Mouse (Mus musculus) forebrain, embryonic 13.5 days (tissue): ENCODE measurements around the gene Cfap20. TPM values are rescaled to one million over a fixed set of nuclear protein-coding genes. Genes with fewer than 3 reads are reported as not detected.

ENCODE experiments used
- ATAC-seq: fragments of 200-750 bp; cut with Nextera tagmentation; 2 replicates; pipeline ENCODE4 v1.8.0; 2017
- H3K27ac ChIP-seq: fragments of 300-500 bp; sonication (generic); 2 replicates; pipeline ENCODE4 v1.5.1; 2015; ENCODE audit warnings: inconsistent platforms, mild to moderate bottlenecking, moderate library complexity
- H3K27me3 ChIP-seq: fragments of 300-500 bp; sonication (generic); 2 replicates; pipeline ENCODE4 v1.6.1; 2015; ENCODE audit warnings: mild to moderate bottlenecking, inconsistent platforms
- H3K36me3 ChIP-seq: fragments of 300-500 bp; sonication (generic); 2 replicates; pipeline ENCODE4 v1.6.1; 2015; ENCODE audit warnings: mild to moderate bottlenecking, inconsistent platforms; ENCODE audit not compliant: poor library complexity, severe bottlenecking
- H3K4me1 ChIP-seq: fragments of 300-500 bp; sonication (generic); 2 replicates; pipeline ENCODE4 v1.6.1; 2015; ENCODE audit warnings: inconsistent platforms
- H3K4me2 ChIP-seq: fragments of 300-500 bp; sonication (generic); 2 replicates; pipeline ENCODE4 v1.6.1; 2015; ENCODE audit warnings: inconsistent platforms, mild to moderate bottlenecking, moderate library complexity
- H3K4me3 ChIP-seq: fragments of 300-500 bp; sonication (generic); 2 replicates; pipeline ENCODE4 v1.5.1; 2015; ENCODE audit warnings: mild to moderate bottlenecking, inconsistent platforms
- H3K9ac ChIP-seq: fragments of 300-500 bp; sonication (generic); 2 replicates; pipeline ENCODE4 v1.6.1; 2015; ENCODE audit warnings: mild to moderate bottlenecking, inconsistent platforms
- H3K9me3 ChIP-seq: fragments of 300-500 bp; sonication (generic); replicated peaks from 2 replicates; pipeline ENCODE4 v1.6.1; 2016; ENCODE audit warnings: inconsistent platforms
- WGBS: fragments of 180-500 bp; shearing (Covaris S2); methylation state at CpG from one replicate; pipeline ENCODE4 v1.1.7; 2015; 5-methylcytosine and 5-hydroxymethylcytosine counted together
- polyA plus RNA-seq: library from polyadenylated mRNA; unstranded; fragments of >200 nt; fragmentation: Nextera tagmentation; extraction: Ambion mirVana; gene quantifications from 2 replicates; pipeline ENCODE4 v1.2.1, GENCODE M21; 2015

Gene Cfap20
- polyA plus RNA-seq, 1 experiment from 2014 or later, result 144 TPM

DNA sequence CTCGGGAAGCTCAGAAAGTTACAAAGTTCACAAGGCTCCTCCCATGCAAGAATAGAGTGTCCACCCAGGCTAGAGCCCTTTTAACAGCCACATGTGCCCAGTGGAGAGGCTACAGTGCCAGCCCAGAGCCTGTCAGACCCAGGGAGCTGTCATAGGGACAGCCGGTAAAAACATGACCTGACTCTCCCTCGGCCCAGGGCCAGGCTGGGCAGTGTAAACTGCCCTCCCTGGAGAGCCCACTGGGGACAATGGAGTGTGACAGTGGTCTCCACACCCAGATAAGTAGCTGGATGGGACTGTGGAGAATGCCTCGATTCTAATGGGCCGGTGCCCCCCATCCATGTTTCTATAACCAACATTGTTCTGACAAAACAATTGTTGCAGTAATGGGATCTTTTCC lies 25.2 kb downstream of the Cfap20 start:
- H3K9ac ChIP-seq, result no peak overlapping the region
- H3K9me3 ChIP-seq, result no peaks in the 10 kb centered on the region
- ATAC-seq, result no peak
- no peak overlapping the region for H3K4me2 ChIP-seq
- H3K36me3 ChIP-seq, result no peaks in the 10 kb centered on the region
- WGBS, result 86% methylated on average over 5 of the region's 5 CpGs
- no peak overlapping the region for H3K27ac ChIP-seq
- no peaks in the 10 kb centered on the region for H3K27me3 ChIP-seq
- H3K4me1 ChIP-seq, result peaks cover 7% of the 10 kb centered on the region
- no peak overlapping the region for H3K4me3 ChIP-seq

DNA sequence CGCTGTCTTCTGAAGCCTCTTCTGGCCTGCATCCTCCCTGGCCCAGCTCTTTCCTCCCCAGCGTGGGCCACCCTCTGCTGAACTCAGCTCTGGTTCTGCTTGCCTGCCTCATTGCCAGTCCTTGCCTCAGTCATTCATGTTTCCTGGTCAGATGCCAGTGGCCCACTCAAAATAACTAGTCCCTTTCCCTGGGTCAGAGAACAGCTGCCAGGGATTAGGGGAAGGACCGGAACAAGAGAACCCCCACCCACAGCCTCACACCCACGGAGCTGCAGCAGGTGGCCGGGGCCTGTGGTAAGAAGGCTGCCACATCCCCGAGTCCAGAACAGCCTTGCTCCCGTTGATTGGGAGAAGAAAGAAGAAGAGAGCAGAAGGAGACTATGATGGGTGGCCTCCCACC lies 33.6 kb downstream of the Cfap20 start:
- Histone ChIP-seq H3K9ac (no peak overlapping the region), H3K9me3 (no peaks in the 10 kb centered on the region), H3K36me3 (no peaks in the 10 kb centered on the region), H3K4me2 (no peak overlapping the region), H3K27me3 (no peaks in the 10 kb centered on the region), H3K27ac (no peak overlapping the region), H3K4me3 (no peak overlapping the region), H3K4me1 (peaks cover 8% of the 10 kb centered on the region)
- WGBS, result 82% methylated on average over 7 of the region's 7 CpGs
- no peak for ATAC-seq

DNA sequence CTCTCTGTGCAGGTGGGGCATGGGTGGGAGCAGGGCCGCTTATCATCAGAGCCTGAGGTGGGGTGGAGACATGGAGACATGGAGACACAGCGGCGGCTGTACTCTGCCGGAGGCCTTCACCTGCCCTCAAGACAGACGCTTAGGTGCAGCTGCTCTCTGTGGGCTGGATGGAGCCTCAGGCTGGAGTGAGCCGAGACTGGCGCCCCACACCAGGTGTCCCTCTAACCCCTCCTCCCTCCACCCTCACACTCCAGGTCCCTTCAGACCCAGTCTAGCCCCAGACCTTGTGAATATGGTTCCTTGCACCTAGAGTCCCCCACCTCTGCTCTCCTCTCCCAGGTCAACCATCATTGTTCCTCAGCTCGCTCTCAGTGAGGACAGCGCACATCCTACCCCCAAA lies 35.5 kb downstream of the Cfap20 start:
- no peaks in the 10 kb centered on the region for H3K9me3 ChIP-seq
- ATAC-seq, result 0 out of 2 replicates have a peak, but pooled peaks have one; percentile 6
- no peak overlapping the region for H3K27ac ChIP-seq
- H3K4me3 ChIP-seq, result no peak overlapping the region
- 84% methylated on average over 9 of the region's 9 CpGs for WGBS
- peaks cover 8% of the 10 kb centered on the region for H3K4me1 ChIP-seq
- H3K9ac ChIP-seq, result no peak overlapping the region
- H3K36me3 ChIP-seq, result no peaks in the 10 kb centered on the region
- no peaks in the 10 kb centered on the region for H3K27me3 ChIP-seq
- H3K4me2 ChIP-seq, result no peak overlapping the region

DNA sequence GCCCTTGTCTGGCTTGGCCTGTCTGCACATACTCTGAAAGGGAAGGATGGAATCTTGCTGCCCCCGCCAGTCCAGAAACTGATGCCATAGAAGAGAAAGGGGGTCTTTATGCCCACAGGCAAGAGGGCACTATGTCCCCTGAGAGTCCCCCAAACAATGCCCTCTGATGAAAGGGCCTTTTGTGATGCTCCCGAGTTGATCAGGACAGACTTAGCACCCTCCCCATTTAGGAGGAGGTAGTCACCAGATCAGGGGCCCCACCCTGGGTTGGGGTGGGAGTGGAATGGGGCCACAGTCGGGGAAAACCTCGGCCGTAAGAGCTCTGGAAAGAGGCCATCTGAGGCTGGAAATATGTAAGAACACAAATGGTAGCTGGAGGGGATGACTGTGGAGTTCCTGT lies 37.5 kb downstream of the Cfap20 start:
- H3K9ac ChIP-seq, result no peak overlapping the region
- H3K4me3 ChIP-seq, result no peak overlapping the region
- no peaks in the 10 kb centered on the region for H3K27me3 ChIP-seq
- no peak overlapping the region for H3K4me2 ChIP-seq
- no peaks in the 10 kb centered on the region for H3K36me3 ChIP-seq
- H3K27ac ChIP-seq, result 0 out of 2 replicates have a peak overlapping the region, but pooled peaks have one; percentile 25
- WGBS, result 33% methylated on average over 5 of the region's 5 CpGs
- peaks cover 8% of the 10 kb centered on the region for H3K4me1 ChIP-seq
- H3K9me3 ChIP-seq, result no peaks in the 10 kb centered on the region
- ATAC-seq, result no peak

DNA sequence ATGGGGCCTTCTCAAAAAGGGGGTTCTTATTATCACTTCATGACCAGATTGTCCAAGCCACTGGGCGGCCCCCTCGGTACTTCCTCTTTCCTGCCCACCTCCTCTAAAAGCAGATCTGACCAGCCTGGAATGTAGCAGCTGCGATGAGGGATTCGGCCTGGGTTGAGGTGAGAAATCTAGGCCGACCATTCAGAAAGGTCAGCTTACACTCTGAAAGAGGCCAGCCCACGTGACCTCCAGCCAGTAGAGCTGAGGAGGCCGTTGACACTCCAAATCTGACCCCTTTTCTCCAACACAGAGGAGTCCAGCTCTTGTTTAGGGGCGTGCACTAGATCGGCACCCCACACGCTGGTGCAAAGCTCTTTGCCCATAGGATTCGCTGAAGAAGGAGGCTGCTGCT lies 37.9 kb downstream of the Cfap20 start:
- no peak for ATAC-seq
- Histone ChIP-seq H3K9ac (no peak overlapping the region), H3K27me3 (no peaks in the 10 kb centered on the region), H3K9me3 (no peaks in the 10 kb centered on the region), H3K27ac (0 out of 2 replicates have a peak overlapping the region, but pooled peaks have one; percentile 25), H3K4me1 (peaks cover 8% of the 10 kb centered on the region), H3K4me2 (no peak overlapping the region), H3K4me3 (no peak overlapping the region), H3K36me3 (no peaks in the 10 kb centered on the region)
- WGBS, result 74% methylated on average over 11 of the region's 11 CpGs

DNA sequence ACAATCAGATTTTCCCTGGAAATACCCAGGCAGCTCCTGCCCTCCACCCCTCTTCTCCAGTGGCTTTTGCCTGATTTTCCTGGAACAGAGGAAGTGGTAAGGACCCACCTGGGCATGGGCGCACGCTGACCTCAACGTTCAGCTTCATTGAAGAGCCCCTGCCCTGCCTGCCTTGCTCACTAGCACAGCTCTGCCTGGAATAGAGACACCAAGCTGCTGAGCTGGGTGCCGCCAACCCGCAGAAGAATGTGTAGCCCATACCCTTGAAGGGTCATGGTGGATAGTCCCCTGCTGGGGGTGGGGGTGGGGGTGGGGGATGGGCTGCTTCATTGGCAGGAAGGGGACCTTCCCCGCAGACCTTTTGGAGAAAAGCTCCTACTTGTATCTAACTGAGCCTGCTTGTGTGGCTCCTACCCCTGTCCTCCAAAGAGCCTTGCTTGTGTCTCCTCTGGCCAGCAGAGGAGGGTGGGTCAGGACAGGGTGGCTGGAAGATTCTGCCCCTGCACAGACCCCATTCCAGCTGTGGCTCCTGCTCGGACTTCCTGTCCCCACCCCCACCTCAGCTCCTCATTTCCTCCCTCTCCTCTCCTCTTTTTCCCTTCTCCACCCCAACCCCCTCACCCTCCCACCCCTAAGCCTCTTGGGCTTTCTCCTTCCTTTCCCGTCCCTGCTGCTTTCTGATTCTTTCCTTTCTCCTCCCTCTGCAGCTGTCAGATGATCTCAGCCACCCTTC lies 39.3 kb downstream of the Cfap20 start:
- H3K4me2 ChIP-seq, result no peak overlapping the region
- 54% methylated on average over 8 of the region's 8 CpGs for WGBS
- H3K27ac ChIP-seq, result no peak overlapping the region
- no peak for ATAC-seq
- H3K36me3 ChIP-seq, result no peaks in the 10 kb centered on the region
- H3K9me3 ChIP-seq, result no peaks in the 10 kb centered on the region
- peaks cover 8% of the 10 kb centered on the region for H3K4me1 ChIP-seq
- H3K27me3 ChIP-seq, result no peaks in the 10 kb centered on the region
- H3K4me3 ChIP-seq, result no peak overlapping the region
- H3K9ac ChIP-seq, result no peak overlapping the region

DNA sequence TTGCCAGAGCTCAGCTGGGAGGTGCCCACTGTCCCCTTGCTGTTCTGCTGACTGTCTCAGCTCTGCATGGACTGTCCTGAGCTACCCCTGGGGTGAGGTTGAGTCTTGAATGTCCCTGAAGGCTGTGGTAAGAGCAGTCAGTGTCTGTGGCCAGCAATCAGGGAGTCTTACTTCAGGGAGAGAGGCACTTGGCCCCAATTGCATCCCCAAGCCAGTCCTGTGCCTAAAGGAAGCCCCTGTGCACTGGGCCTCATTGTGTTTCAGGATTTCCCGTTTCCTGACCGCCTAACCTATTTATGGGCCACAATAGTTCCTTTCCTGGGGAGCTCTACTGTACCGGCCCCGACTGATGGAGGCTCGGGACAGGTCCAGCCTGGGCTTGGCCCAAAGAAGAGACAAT lies 42.1 kb downstream of the Cfap20 start:
- H3K27me3 ChIP-seq, result no peaks in the 10 kb centered on the region
- no peak overlapping the region for H3K4me2 ChIP-seq
- H3K4me1 ChIP-seq, result peaks cover 8% of the 10 kb centered on the region
- WGBS, result 68% methylated on average over 5 of the region's 5 CpGs
- no peak overlapping the region for H3K27ac ChIP-seq
- H3K36me3 ChIP-seq, result no peaks in the 10 kb centered on the region
- H3K4me3 ChIP-seq, result no peak overlapping the region
- H3K9ac ChIP-seq, result no peak overlapping the region
- no peak for ATAC-seq
- no peaks in the 10 kb centered on the region for H3K9me3 ChIP-seq

DNA sequence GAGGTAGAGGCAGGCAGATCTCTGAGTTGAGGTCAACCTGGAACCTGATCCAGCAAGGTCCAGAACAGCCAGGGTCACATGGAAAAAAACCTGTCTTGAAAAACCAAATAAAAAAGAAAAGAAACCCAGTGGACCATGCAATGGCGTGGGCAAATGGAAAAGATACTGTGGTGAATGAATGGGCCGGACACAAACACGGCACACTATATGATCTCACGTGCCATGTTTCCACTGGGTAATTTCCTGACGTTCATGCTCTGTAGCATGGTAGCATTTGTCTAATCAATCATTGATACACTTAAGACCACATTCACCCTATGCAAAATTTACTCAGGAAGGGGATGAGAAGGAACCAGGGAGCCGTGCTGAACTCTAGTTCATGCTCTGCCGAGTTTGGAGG lies 43.6 kb downstream of the Cfap20 start:
- Histone ChIP-seq H3K27ac (no peak overlapping the region), H3K9ac (no peak overlapping the region), H3K9me3 (no peaks in the 10 kb centered on the region), H3K4me2 (no peak overlapping the region), H3K36me3 (no peaks in the 10 kb centered on the region), H3K27me3 (no peaks in the 10 kb centered on the region), H3K4me1 (no peaks in the 10 kb centered on the region), H3K4me3 (no peak overlapping the region)
- ATAC-seq, result no peak
- 81% methylated on average over 7 of the region's 7 CpGs for WGBS

DNA sequence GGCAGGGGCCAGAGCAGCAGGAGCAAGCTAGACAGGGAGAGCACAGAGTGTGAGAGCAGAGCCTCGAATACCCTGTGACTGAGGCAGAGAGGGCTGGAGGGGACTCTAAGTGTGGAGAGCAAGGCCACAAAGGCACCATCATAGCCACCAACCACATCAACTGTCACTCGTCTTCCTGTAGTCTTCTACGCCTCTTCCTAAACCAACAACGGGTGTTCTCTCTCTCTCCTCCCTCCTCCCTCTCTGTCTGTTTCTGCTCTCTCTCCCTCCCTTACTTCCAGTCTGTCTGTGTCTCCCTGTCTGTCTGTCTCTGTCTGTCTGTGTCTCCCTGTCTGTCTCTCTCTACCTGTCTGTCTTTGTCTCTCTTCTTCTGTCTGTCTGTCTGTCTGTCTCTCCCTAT lies 44.4 kb downstream of the Cfap20 start:
- ATAC-seq, result no peak
- H3K4me1 ChIP-seq, result no peaks in the 10 kb centered on the region
- WGBS, result 81% methylated on average over 4 of the region's 4 CpGs
- H3K4me2 ChIP-seq, result no peak overlapping the region
- H3K4me3 ChIP-seq, result no peak overlapping the region
- no peak overlapping the region for H3K27ac ChIP-seq
- H3K27me3 ChIP-seq, result no peaks in the 10 kb centered on the region
- no peak overlapping the region for H3K9ac ChIP-seq
- 0 out of 2 replicates have a peak, but pooled peaks cover 1% of the 10 kb centered on the region for H3K9me3 ChIP-seq
- H3K36me3 ChIP-seq, result no peaks in the 10 kb centered on the region

DNA sequence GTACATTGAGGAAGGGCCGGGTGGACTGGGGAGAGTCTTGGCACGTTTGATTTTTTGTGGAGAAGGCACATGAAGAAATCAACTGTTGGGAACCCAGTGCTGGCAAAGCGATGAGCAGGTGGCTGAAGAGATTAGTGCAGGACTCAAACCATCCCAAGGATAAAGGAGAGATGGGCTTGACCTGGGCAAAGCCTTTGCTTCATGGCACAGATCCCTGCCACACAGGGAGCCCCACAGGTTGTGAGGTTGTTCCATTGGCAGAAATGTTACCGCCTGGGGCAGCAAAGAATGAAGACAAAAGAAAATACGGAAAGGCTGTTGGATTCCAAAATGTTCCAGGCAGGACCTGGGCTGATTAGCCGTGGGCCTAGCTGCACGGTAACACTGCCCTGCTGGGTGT lies 46.7 kb downstream of the Cfap20 start:
- no peak for ATAC-seq
- no peak overlapping the region for H3K27ac ChIP-seq
- 78% methylated on average over 7 of the region's 7 CpGs for WGBS
- no peaks in the 10 kb centered on the region for H3K4me1 ChIP-seq
- H3K4me3 ChIP-seq, result no peak overlapping the region
- H3K9me3 ChIP-seq, result 0 out of 2 replicates have a peak, but pooled peaks cover 4% of the 10 kb centered on the region
- no peaks in the 10 kb centered on the region for H3K36me3 ChIP-seq
- no peak overlapping the region for H3K4me2 ChIP-seq
- H3K9ac ChIP-seq, result no peak overlapping the region
- no peaks in the 10 kb centered on the region for H3K27me3 ChIP-seq

DNA sequence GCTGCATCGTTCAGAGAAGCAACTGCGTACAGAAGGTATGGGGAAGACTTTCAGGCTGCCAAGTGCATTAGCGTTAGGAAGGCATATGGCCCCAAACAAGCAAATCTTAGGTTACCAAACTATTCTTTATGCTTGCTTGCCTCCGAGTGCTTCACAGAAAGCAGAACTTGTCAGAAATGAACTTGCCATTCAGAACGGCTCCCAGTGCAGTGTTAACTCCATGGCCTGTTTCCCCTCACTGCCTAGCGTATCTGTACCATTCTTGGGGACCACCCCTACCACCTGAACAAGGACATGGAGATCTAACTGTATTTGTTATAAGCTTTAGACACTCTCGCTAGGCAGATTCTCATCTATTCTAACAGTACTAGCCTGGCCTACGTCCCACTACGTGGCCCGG lies 47.4 kb downstream of the Cfap20 start:
- Histone ChIP-seq H3K4me3 (no peak overlapping the region), H3K4me2 (no peak overlapping the region), H3K4me1 (no peaks in the 10 kb centered on the region), H3K27ac (no peak overlapping the region), H3K27me3 (no peaks in the 10 kb centered on the region), H3K36me3 (no peaks in the 10 kb centered on the region), H3K9ac (no peak overlapping the region), H3K9me3 (0 out of 2 replicates have a peak, but pooled peaks cover 4% of the 10 kb centered on the region)
- no peak for ATAC-seq
- 92% methylated on average over 10 of the region's 10 CpGs for WGBS

DNA sequence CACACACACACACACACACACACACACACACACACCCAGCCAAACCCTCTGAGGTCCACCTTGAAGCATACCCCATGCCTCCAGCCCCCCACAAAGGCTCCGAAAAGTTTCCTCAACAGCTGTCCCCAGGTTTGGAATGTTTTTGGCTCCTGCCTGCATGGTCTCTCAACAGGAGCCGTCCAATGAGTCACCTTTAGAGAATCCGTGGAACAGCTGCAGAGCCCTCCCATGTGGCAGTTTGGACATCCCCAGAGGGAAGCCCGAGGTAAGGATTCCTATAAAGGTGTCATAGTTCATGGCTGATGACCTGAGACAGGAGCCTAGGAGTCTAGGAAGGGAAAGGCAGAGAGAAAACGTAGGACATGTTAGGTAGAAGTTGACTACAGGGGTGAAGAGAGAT lies 48.6 kb downstream of the Cfap20 start:
- Histone ChIP-seq H3K4me2 (no peak overlapping the region), H3K9me3 (0 out of 2 replicates have a peak, but pooled peaks cover 4% of the 10 kb centered on the region), H3K9ac (no peak overlapping the region), H3K27me3 (no peaks in the 10 kb centered on the region), H3K4me3 (no peak overlapping the region), H3K36me3 (no peaks in the 10 kb centered on the region), H3K4me1 (no peaks in the 10 kb centered on the region), H3K27ac (no peak overlapping the region)
- no peak for ATAC-seq
- WGBS, result 82% methylated on average over 5 of the region's 5 CpGs

DNA sequence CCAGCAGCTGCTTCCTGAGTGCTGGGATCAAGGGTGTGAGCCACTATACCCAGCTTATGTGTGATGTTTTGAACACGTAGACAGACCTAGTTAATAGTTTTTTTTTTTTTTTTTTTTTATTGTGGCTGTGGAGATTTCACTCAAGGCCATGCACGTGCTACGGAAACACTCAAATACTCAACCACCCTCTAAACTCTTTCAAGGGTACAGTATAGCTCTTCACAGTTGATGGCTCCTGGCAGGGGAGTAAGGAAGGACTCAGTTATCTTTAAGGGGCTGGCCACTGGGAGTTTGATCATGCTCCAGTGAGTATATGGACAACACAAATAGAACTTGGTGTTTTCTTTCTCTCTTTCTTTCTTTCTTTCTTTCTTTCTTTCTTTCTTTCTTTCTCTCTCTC lies 50.2 kb downstream of the Cfap20 start:
- no peak overlapping the region for H3K4me3 ChIP-seq
- H3K4me1 ChIP-seq, result no peaks in the 10 kb centered on the region
- H3K36me3 ChIP-seq, result no peaks in the 10 kb centered on the region
- H3K9ac ChIP-seq, result no peak overlapping the region
- no peak for ATAC-seq
- H3K9me3 ChIP-seq, result 0 out of 2 replicates have a peak, but pooled peaks cover 4% of the 10 kb centered on the region
- H3K4me2 ChIP-seq, result no peak overlapping the region
- H3K27me3 ChIP-seq, result no peaks in the 10 kb centered on the region
- WGBS, result 83% methylated on average over 3 of the region's 3 CpGs
- H3K27ac ChIP-seq, result no peak overlapping the region
